Mouse (Mus musculus) spleen, adult 2 months (tissue): ENCODE results near the gene H2-DMa.

Source experiments
- CTCF ChIP-seq: fragments of 200-500 bp; IDR thresholded peaks from 2 replicates; pipeline ENCODE4 v1.5.1; 2011; ENCODE audit warnings: mild to moderate bottlenecking, inconsistent platforms; ENCODE audit not compliant: insufficient read depth, insufficient read length, insufficient replicate concordance; ENCODE audit errors: extremely low read depth
- POLR2A ChIP-seq: fragments of 200-500 bp; IDR thresholded peaks from 2 replicates; pipeline ENCODE4 v1.6.1; 2011; ENCODE audit warnings: low read depth, low read length, inconsistent platforms

GRCm38 (mm10) chr17:34118873-34119248, 480 bp upstream of the H2-DMa start:
- TF ChIP-seq CTCF: no peak
- no peak for TF ChIP-seq POLR2A
